Comparison of ENCODE assay signal across 8 mouse cellular contexts in genomic region chr13:96983251-96984126, GRCm38 (mm10). TPM values are rescaled to one million over a fixed set of nuclear protein-coding genes. Genes with fewer than 3 reads are reported as not detected.
A peak's percentile ranks its signal among the peaks of the same experiment; 100 is the strongest.
DNase-seq lines count a peak whose midpoint lies in the region; ATAC-seq and TF ChIP-seq lines count a peak whose summit lies in the region.

No protein-coding gene starts in this region.

- DNase-seq in heart, adult 8-10 months (ENCODE audit: low spot score): no peak
- DNase-seq in ES-E14 (ENCODE audit: low read depth, low spot score) (no peak), adipocyte (ENCODE audit: low spot score) (no peak)
- DNase-seq in liver, postnatal 0 days: peak; percentile 77
- DNase-seq in urinary bladder, postnatal 10 days (ENCODE audit: low spot score): no peak
- DNase-seq in left cerebral cortex, adult 18-20 months (ENCODE audit: low spot score in 2 of 2): no peak

- TF ChIP-seq CTCF in intestine, postnatal 0 days (IDR thresholded peaks at IDR 0.05; ENCODE audit: low read depth): no peak
- TF ChIP-seq CTCF in liver, postnatal 0 days (IDR thresholded peaks at IDR 0.05; ENCODE audit: low read depth): peak; percentile 6; the same call in 1 of the 2 replicates

- no peak overlapping the region for H3K27ac ChIP-seq in heart, embryonic 11.5 days (ENCODE audit: low read depth, low read length)
- H3K27ac ChIP-seq in ES-E14 (ENCODE audit: insufficient read depth, low read depth, low read length, poor library complexity, severe bottlenecking): no peak overlapping the region
- no peak overlapping the region; the same call in 1 of the 2 replicates for H3K27ac ChIP-seq in intestine, postnatal 0 days (ENCODE audit: low read depth, low read length)
- H3K27ac ChIP-seq in liver, postnatal 0 days (ENCODE audit: low read depth): peak overlapping the region; percentile 95

- no peaks in the 10 kb centered on the region for H3K27me3 ChIP-seq in heart, embryonic 11.5 days (ENCODE audit: control insufficient read depth, insufficient read depth, low read length)
- H3K27me3 ChIP-seq in intestine, postnatal 0 days (replicated peaks; ENCODE audit: control insufficient read depth, insufficient read depth, low read length): no peaks in the 10 kb centered on the region
- no peaks in the 10 kb centered on the region for H3K27me3 ChIP-seq in liver, postnatal 0 days (ENCODE audit: insufficient read depth, low read length)

- H3K36me3 ChIP-seq in heart, embryonic 11.5 days (ENCODE audit: control insufficient read depth, insufficient read depth, low read length): no peaks in the 10 kb centered on the region
- no peaks in the 10 kb centered on the region for H3K36me3 ChIP-seq in ES-E14 (ENCODE audit: control insufficient read depth, insufficient read depth, low read length, poor library complexity, severe bottlenecking)
- H3K36me3 ChIP-seq in intestine, postnatal 0 days (ENCODE audit: control insufficient read depth, insufficient read depth): no peaks in the 10 kb centered on the region
- no peaks in the 10 kb centered on the region for H3K36me3 ChIP-seq in liver, postnatal 0 days (replicated peaks; ENCODE audit: insufficient read depth, low read length)

- 0 out of 2 replicates have a peak overlapping the region, but pooled peaks have one; percentile 8 for H3K4me2 ChIP-seq in heart, embryonic 11.5 days
- H3K4me2 ChIP-seq in intestine, postnatal 0 days (replicated peaks; ENCODE audit: low read depth): peak overlapping the region; percentile 38
- H3K4me2 ChIP-seq in liver, postnatal 0 days (ENCODE audit: low read depth, low read length): peak overlapping the region; percentile 70

- peak; percentile 16; the same call in 1 of the 2 replicates for TF ChIP-seq EP300 in liver, postnatal 0 days (IDR thresholded peaks at IDR 0.05; ENCODE audit: low read depth)

- no peak overlapping the region for H3K4me3 ChIP-seq in heart, embryonic 11.5 days (ENCODE audit: low read depth, low read length)
- peak overlapping the region; percentile 24 to 28; a peak in 2 of 4 replicates for H3K4me3 ChIP-seq in ES-E14 (ENCODE audit: insufficient read depth in 1 of 2, low read depth in 1 of 2, low read length in 2 of 2, poor library complexity in 1 of 2, severe bottlenecking in 1 of 2)
- no peak overlapping the region; the same call in 1 of the 2 replicates for H3K4me3 ChIP-seq in intestine, postnatal 0 days (ENCODE audit: low read depth, low read length)
- peak overlapping the region; percentile 36 for H3K4me3 ChIP-seq in liver, postnatal 0 days (ENCODE audit: low read depth, low read length)

- no peaks in the 10 kb centered on the region for H3K9me3 ChIP-seq in heart, embryonic 11.5 days (replicated peaks; ENCODE audit: control insufficient read depth, low read length)
- H3K9me3 ChIP-seq in ES-E14 (ENCODE audit: control insufficient read depth, insufficient read depth, low read depth, low read length): no peaks in the 10 kb centered on the region
- H3K9me3 ChIP-seq in intestine, postnatal 0 days (ENCODE audit: control insufficient read depth): no peaks in the 10 kb centered on the region
- H3K9me3 ChIP-seq in liver, postnatal 0 days (ENCODE audit: low read length): no peaks in the 10 kb centered on the region

- no peaks in the 10 kb centered on the region for H3K4me1 ChIP-seq in heart, embryonic 11.5 days (ENCODE audit: control insufficient read depth, insufficient read depth, low read length)
- no peaks in the 10 kb centered on the region for H3K4me1 ChIP-seq in ES-E14 (ENCODE audit: control insufficient read depth in 2 of 2, insufficient read depth in 2 of 2, low read length in 2 of 2, poor library complexity in 1 of 2)
- 0 out of 2 replicates have a peak, but pooled peaks cover 5% of the 10 kb centered on the region for H3K4me1 ChIP-seq in intestine, postnatal 0 days (replicated peaks; ENCODE audit: control insufficient read depth, insufficient read depth, low read length)
- peaks cover 15% of the 10 kb centered on the region for H3K4me1 ChIP-seq in liver, postnatal 0 days (ENCODE audit: insufficient read depth)

- in situ Hi-C loops in ES-E14 (cut with MboI; ENCODE audit: low sequenced_read_pairs in 2 of 2, unreplicated experiment in 2 of 2): no loop called here

- WGBS in heart, embryonic 11.5 days (ENCODE audit: insufficient replicate concordance): 55% methylated on average over 26 of the region's 26 CpGs
- 52% methylated on average over 26 of the region's 26 CpGs for WGBS in intestine, postnatal 0 days
- WGBS in liver, postnatal 0 days (ENCODE audit: insufficient replicate concordance): 10% methylated on average over 26 of the region's 26 CpGs

- H3K9ac ChIP-seq in heart, embryonic 11.5 days (ENCODE audit: low read depth, low read length): no peak overlapping the region
- H3K9ac ChIP-seq in ES-E14 (ENCODE audit: insufficient read depth, low read depth, low read length, poor library complexity, severe bottlenecking): no peak overlapping the region
- H3K9ac ChIP-seq in intestine, postnatal 0 days (ENCODE audit: low read depth, low read length): no peak overlapping the region
- peak overlapping the region; percentile 69 for H3K9ac ChIP-seq in liver, postnatal 0 days (replicated peaks)

- no peak for ATAC-seq in heart, embryonic 11.5 days (replicated peaks; ENCODE audit: insufficient number of reproducible peaks, low FRiP score, low TSS enrichment)
- ATAC-seq in intestine, postnatal 0 days: no peak
- ATAC-seq in liver, postnatal 0 days: peak; percentile 93

TF ChIP-seq in ES-E14, 5 proteins besides CTCF, POLR2A, EP300 and RAD21:
- TF ChIP-seq HCFC1 (IDR thresholded peaks at IDR 0.05; ENCODE audit: borderline replicate concordance, insufficient read depth, low read length) (no peak), MAFK (IDR thresholded peaks at IDR 0.05; ENCODE audit: insufficient read depth, low read depth, low read length) (no peak), ZC3H11A (IDR thresholded peaks at IDR 0.05; ENCODE audit: borderline replicate concordance, low read depth, low read length) (no peak), ZNF384 (IDR thresholded peaks at IDR 0.05; ENCODE audit: low read depth, low read length) (no peak), CHD2 (IDR thresholded peaks at IDR 0.05; ENCODE audit: low read depth, low read length) (no peak)

RNA-seq across cellular contexts. Expression of gene 1700029F12Rik, which starts 50.7 kb away (rescaled TPM):
- polyA plus RNA-seq in heart, embryonic 11.5 days (2014; fragmentation: Nextera tagmentation; extraction: Ambion mirVana): not detected in 2 replicates
- total RNA-seq in heart, adult 8-10 months (2022): not detected
- not detected in 2 replicates for total RNA-seq in ES-E14 (2012; rRNA removed)
- not detected in 2 replicates for polyA plus RNA-seq in intestine, postnatal 0 days (2015; fragmentation: Nextera tagmentation; extraction: Ambion mirVana)
- polyA plus RNA-seq in liver, postnatal 0 days (2015; fragmentation: Nextera tagmentation; extraction: Ambion mirVana): not detected in 2 replicates
- not detected for total RNA-seq in left cerebral cortex, adult 18-20 months (2021)

RNA-seq across cellular contexts. Expression of gene Gcnt4, which starts 59.0 kb away (rescaled TPM):
- polyA plus RNA-seq in heart, embryonic 11.5 days (2014; fragmentation: Nextera tagmentation; extraction: Ambion mirVana): 0.34 and 0.61 TPM in 2 replicates
- under 1 TPM; 0.06 to 0.11 (median 0.08) TPM for total RNA-seq in heart, adult 8-10 months (2022)
- 0.54 and 0.79 TPM in 2 replicates for total RNA-seq in ES-E14 (2012; rRNA removed)
- polyA plus RNA-seq in intestine, postnatal 0 days (2015; fragmentation: Nextera tagmentation; extraction: Ambion mirVana): 6.7 and 8.0 TPM in 2 replicates
- polyA plus RNA-seq in liver, postnatal 0 days (2015; fragmentation: Nextera tagmentation; extraction: Ambion mirVana): 0.45 and 0.72 TPM in 2 replicates
- total RNA-seq in left cerebral cortex, adult 18-20 months (2021): 10 to 100 TPM in 1 of 2 experiments, 1 to 10 TPM in 1; 9.9 to 12.9 TPM

Comparison
In these comparisons a context has a peak if more than half of its experiments do, and no peak if none do; other contexts are left out.
1. H3K4me2 ChIP-seq: peak in every context shown above with its lines; median percentile 70 in liver, postnatal 0 days; 38 in intestine, postnatal 0 days; 8 in heart, embryonic 11.5 days.
2. H3K4me3 ChIP-seq: peak in ES-E14 (2 of 2) and liver, postnatal 0 days (single experiment); none in heart, embryonic 11.5 days (single experiment) and intestine, postnatal 0 days (single experiment).